Mouse (Mus musculus): ENCODE results near the gene Rinl.

The Rinl gene

DNA sequence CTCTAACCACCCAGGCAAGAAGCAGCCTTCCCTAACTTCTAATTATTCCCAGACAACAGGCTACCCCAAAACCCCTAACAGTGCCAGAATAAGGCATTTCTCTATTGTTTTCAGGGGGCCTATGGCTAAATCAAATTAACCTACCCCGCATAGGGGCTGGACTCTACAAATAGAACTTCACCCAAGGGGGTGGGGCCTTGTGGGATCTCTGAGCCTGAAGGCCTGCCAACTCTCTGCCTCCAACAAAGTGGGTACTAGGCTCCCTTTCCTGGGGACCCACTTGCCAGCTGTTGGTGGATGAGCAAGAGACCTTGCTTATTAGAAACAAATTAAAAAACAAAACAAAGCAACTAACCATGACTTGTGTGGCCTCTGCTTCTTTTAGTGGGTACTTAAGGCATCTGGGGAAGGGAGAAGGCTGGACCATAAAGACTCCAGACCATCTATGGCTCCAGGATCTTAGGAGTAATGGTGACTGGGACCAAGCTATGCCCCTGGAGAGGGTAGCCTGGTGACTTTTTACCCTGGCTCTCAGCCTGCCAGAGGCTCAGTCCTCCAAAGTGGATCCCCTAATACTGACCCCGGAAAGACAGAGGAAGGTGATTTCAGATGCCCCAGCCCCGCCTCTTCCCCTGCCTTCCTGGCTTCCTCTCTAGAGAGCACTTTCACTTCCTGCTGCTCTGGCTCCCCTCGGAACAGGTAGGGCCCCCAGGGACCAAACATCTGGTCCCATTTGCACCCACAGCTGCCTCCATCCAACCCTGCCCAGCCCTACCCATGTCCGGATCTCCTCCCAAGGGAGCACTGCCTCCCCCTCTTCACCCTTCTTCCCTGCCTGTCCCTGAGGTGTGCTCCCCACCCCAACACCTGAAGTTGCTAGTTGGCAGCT, at the start of gene Rinl:
Gene Rinl (plus strand): TSS at position 663 of the 889 bp plus-strand sequence.
- DNase-seq (ENCODE audit: low spot score in 2 of 2), result peak; percentile 67 to 75

DNA sequence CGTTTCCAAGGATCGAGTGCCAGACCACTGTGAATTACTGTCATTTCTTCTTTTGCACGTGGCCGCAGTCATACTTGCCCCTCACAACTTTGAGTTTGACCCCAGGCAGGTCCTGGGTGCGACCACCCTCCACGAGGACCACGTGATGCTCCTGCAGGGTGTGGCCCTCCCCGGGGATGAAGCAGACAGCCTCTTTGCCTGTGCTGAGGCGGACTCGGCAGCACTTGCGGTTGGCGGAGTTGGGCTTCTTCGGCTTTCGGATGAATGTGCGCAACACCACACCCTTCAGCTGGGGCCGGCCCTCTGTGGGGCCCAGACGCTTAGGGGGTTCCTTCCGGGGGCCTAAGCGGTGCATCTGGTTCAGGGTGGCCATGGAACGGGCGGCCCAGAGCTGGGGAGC, 48.9 kb upstream of the Rinl start:
- no peak for DNase-seq (ENCODE audit: low spot score in 2 of 2)

DNA sequence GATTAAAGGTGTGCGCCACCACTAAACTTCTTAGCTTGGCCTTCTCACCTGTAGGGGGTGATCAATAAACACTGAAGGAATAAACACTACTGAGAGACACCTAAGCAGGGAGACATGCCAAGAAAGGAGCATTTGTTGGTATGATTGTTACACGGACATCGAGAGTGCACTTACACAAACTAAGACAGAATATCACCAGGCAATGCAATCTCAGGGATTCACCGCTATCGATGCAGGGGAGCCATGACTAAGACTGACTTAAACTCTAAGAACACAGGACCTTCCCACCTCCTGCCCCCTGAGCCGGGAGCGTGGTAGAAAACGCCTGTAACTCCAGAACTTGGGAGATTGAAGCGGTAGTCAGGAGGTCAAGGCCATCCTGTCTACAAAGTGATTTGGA, 47.8 kb upstream of the Rinl start:
- DNase-seq (ENCODE audit: low spot score in 2 of 2), result no peak

DNA sequence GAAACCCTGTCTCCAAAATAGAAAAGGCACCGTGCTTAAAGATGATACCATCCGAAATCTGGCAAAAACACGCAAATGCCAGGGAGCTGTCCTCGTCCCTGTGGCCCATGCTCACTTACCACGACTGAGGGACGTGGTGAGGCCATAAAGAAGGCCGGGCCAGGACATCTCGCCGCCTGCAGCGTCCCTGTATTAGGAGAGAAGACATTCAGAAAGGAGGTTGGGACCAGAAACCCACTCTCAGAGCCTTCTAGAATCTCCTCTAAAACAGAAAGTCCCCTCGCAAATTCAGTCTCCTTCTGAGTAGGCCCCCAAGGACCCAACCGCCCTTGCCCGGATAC, 47.4 kb upstream of the Rinl start:
- no peak for DNase-seq (ENCODE audit: low spot score in 2 of 2)

DNA sequence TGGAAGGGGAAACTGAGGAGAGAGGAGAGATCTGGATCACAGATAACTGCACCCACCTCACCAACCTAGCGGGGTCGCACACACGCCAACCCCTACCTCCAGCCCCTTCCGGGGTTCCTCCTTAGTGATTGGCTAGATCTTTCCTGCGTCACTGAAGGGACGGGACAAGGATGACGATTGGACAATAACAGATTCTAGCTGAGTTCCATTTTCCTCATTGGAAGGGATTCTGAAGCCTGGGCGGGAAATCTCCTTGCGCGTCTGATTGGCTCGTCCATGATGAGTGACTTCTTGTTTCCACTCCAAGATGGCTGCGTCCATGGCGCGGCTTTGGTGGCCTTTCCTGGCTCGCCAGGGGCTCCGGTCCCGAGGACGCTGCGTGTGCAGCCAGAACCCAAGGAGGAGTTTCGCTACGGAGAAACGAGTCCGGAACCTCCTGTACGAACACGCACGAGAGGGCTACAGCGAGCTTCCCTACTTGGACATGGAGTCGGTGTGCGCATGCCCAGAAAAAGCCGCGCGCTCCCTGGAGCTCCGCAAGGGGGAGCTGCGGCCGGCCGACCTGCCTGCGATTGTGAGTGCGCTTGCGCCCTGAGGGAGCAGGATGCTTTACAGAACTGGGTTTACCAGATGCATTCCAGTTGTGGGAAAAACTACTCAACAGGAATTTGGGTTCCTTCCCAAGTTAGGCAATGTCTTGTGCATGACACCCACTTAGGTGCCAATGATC, 46.9 kb upstream of the Rinl start, which contains the start of the genes Mrps12 and Sars2:
Gene Mrps12 (minus strand): TSS at position 112 of the 730 bp plus-strand sequence.
Gene Sars2 (plus strand): TSS at position 284 of the 730 bp plus-strand sequence.
- DNase-seq (ENCODE audit: low spot score in 2 of 2), result peak; percentile 93 to 94

DNA sequence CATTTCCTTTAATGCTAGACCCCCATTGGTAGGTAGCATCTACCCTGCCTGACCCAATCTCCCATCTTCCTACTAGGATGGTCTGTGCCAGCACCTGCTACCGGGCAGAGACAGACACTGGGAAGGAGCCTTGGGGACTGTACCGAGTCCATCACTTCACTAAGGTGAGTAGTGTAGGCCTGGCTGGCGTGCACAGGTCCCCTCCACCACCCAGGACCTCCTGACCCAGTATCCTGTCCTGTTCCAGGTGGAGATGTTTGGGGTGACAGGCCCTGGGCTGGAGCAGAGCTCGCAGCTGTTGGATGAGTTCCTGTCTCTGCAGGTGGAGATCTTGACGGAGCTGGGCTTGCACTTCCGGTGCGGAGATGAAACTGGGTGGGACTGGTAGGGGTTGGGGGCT, 38.8 kb upstream of the Rinl start:
- no peak for DNase-seq (ENCODE audit: low spot score in 2 of 2)

DNA sequence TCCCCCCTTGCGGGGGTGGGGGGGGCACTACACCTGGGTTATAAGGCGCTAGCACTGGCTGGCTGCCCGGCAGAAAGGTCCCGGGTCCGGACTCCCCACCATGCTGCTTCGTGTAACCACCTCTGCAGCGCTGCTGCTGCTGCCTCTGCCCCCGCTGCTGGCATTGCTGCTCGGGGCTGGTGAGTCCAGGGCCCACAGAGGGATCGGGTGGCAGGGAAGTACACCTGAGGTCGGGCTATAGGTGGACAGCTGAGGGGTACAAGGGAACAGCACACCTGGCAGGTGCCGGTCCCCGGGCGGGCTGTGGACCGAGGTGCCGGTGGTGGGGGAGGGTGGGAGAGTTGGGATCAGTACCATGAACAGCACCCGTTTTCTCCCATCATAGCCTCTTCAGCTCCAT, 32.7 kb upstream of the Rinl start, which contains the start of gene Ccer2:
Gene Ccer2 (plus strand): TSS at position 96 of the 400 bp plus-strand sequence.
- DNase-seq (ENCODE audit: low spot score in 2 of 2), result no peak

DNA sequence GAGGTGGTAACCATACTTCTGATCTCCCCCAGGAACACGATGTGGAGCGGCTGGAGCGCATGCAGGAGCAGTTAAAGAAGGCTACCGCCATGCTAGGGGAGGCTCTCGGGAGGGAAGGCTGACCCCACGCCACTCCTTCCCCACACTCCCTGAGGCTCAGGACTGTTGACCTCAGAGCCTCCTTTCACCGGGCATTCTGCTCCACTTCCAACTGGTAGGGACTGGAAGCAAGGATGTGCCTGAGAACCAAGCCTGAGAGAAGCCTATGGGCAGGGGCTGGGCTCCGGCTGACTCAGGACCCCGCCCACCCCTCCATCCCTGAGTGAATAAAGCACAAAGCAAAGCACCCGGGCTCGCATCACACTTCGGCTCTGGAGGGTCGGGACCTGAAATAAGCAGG, 30.1 kb upstream of the Rinl start:
- DNase-seq (ENCODE audit: low spot score in 2 of 2), result no peak

DNA sequence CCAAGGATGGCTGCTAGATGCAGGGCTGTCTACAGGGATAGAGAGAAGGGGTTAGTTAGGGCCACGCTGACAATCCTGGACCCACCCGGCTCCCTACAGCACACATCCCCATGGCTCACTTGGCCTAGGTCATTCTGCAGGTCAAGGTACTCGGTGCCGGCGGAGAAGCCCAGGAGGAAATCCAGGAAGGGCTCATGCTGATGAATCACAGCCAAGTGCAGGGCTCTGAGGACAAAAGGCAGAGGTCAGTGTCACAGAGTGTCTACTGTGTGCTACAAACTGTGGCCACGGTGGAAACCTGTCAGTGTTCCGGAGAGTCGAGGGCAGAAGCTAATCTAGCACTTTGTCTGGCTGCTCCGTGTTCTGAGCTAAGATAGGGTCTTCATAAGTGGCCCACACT, 26.9 kb upstream of the Rinl start:
- DNase-seq (ENCODE audit: low spot score in 2 of 2), result no peak

DNA sequence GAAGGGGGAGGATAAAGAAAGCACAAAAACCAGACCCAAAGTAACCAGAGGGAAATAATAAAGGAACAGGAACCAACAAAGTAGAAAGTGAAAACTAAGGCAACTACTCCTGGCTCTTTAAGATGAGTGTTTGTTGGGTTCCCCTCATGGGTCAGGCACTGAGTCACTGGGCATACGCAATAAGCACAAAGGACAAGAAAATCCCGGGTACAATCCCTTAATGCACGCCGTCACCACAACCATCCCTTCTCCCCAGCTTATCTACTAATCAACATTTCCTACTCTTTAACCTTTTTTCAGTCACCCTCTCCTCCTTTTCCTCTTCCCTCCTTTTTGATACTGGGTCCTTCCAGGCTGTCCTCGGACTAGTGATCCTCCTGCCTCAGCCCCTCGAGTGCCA, 23.6 kb upstream of the Rinl start:
- no peak for DNase-seq (ENCODE audit: low spot score in 2 of 2)

DNA sequence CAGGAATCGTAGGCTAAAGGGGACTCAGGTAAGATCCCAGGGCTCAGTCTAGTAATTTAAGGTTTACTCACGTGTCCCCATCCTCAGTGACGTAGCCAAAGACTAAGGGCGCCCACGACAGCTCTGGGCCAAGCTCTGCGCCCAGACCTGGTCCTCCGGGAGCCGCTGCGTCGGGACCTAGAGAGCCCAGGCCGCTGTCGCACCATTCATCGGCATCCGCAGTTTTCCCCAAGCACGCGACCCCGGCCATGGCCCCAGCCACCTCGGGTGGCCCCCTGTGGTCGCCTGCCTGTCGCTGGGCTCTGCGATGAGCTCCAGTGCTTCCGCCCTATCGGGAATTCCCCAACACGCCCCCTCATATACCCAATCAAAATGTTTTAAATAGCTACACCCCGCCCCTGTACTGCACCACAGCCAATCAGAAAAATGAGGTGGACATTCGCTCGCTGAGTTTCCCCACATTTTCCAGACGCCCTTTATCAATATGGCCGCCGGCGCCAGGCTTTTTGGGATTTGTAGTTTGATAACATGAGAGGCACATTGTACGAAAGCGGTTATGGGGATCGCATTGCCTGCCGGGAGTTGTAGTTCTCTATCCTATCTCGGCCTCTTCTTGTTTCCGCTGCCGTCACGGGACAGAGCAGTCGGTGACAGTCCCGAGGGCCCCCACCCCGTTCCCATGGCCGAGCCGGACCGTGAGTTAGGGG, 22.4 kb upstream of the Rinl start, which contains the start of gene Sirt2:
Gene Sirt2 (plus strand): TSS at position 563 of the 707 bp plus-strand sequence.
- peak; percentile 93 to 96 for DNase-seq (ENCODE audit: low spot score in 2 of 2)

DNA sequence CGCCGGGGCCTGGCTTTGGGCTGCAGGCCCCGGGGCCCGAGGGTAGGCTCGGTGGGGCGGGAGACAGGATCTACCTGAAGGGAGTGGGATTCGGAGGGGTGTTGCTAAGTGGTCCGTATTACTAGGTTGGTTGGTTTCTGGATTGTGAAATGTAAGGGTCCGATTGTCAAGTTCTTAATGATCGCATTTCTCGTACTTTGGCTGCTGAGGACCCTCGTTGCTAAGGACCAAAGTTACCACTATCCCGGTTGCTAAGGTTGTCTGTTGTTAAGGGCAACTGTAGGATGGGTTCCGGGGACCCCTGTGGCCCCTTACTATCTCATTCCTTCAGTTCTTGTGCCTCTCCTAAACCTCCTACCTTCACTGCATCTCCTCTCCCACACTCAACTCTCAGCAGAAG, 21.9 kb upstream of the Rinl start:
- no peak for DNase-seq (ENCODE audit: low spot score in 2 of 2)

DNA sequence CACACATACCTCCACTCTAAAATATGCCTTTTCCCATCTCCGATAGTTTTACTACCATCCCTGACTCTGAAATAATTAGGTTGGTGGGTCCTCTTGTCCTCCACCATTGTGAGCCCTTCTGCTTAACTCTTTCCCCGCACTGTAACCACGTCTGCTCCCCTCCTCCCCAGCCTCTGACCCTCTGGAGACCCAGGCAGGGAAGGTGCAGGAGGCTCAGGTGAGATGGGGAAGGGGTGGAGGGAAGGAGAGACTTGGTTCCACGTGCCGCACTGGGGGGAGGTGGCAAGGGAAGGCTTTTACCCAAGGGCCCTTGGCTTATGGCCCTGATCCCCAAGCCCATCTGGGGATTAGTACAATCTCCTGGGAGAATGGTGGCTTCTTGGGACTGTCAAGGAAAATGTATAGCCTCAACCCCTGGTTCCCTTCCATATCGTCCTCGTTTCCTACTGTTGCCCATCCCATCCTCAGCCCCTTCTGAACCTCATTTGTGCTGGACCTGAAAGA, 21.3 kb upstream of the Rinl start, which contains the start of gene Nfkbib:
Gene Nfkbib (minus strand): TSS at position 51 of the 504 bp plus-strand sequence.
- DNase-seq (ENCODE audit: low spot score in 2 of 2), result no peak

DNA sequence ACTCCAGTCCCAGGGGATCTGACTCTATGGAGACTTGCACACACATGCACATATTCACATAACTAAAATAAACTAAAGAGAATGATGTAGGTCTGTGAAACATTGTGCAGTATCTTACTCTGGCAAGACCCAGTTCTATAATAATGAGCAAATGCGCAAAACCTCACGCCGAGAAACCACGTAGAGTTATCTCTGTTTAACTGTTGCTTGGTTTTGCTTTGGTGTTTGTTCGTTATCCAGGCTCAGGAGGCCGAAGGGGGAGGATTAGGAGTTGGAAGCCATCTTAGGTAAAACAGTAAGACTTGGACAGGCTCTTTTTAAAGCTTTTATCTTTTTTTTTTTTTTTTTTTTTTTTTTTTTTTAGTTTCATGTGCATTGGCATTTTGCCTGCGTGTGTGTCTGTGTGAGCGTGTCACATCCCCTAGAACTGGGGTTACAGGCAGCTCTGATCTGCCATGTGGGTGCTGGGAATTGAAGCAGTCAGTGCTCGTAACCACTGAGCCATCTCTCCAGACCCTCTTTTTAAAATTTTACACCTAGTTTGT, 19.3 kb upstream of the Rinl start:
- DNase-seq (ENCODE audit: low spot score in 2 of 2), result no peak

DNA sequence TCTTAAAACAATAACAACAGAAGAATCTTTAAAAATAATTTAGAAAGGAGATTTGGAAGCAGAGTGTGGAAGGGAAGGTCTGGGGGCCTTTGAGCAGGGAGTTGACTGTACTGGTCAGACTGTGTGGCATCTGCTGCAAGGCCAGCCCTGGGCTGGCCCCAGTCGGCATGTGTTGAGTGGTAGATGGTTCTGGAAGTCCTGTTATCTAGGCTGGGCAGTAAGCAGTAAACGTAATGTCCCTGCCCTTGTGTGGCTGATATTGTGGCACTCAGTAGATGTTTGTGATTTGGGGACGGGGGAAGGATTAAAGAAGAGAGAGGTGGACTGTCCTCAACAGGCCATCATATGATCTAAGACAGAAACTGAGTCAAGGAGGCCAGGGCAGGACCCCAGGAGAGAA, 18.5 kb upstream of the Rinl start:
- DNase-seq (ENCODE audit: low spot score in 2 of 2), result no peak

DNA sequence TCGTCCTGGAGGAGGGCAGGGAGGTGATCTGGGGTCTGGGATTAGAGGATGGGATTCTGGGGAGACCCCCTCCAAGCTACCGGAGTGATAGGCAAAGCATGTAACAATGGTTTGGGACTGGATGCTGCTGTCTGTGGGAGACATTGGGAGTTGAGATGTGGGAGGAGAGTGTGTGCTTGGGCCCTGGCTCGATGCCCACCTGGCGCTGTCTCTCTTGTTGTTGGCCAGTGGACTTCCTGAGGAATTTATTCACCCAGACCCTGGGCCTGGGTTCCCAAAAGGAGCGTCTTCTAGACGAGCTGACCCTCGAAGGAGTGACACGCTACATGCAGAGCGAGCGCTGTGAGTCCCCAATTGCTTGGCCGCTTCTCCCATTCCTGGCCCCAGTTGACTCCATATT, 16.9 kb upstream of the Rinl start:
- no peak for DNase-seq (ENCODE audit: low spot score in 2 of 2)

DNA sequence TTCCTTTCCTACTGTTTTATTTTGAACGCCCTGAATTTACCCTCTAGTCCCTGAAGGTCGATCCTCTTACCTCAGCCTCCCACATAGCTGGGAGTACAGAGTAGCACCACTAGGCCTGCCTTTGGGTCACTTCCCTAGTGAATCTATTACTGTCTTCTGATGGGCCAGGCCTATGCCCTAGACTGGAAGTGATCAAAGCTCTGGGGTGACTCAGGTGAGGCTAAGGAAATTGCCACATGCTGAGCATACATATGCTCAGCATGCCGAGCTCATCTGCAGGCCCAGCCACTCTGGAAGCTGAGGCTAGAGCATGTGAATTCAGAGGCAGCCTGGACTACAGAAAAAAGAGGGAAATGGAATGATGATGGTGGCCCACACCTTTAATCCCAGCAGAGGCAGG, 15.6 kb upstream of the Rinl start:
- DNase-seq (ENCODE audit: low spot score in 2 of 2), result no peak

DNA sequence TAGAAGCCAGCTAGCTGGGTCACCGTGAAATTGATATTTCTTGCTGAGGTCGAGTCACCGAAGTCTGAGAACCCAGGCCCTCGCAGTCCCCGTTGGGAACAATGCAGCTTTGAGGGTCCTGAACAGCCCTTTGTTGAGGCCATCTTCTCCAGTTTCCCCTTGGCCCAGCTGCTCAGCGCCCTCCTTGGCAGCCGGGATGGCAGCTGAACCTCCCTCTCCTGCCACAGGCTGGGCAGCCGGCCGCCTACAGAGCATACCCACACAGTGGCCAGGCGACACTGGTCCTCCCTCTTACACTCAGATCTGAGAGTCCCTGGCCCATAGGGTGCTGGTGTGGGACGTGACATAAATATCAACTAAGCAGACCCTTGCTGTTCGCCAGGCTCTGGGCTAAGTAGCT, 14.6 kb upstream of the Rinl start:
- no peak for DNase-seq (ENCODE audit: low spot score in 2 of 2)

DNA sequence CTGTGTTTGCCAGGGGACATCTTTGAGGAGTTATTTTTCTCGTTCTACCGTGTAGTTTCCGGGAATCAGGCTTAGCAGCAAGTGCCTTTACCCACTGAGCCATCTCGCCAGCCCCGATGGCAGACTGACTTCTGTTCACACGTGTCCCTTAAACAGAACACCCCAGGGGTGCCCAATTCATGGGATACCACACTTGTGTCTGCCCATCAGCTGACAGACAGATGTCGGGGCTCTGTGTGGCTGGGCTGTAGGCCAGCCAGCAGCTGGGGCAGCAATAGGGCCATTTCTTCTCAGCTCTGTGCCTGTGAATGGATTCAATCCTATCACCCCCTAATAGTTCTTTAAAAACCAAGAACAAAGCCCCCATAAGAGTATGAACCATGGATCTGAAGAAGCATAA, 13.6 kb upstream of the Rinl start:
- no peak for DNase-seq (ENCODE audit: low spot score in 2 of 2)

DNA sequence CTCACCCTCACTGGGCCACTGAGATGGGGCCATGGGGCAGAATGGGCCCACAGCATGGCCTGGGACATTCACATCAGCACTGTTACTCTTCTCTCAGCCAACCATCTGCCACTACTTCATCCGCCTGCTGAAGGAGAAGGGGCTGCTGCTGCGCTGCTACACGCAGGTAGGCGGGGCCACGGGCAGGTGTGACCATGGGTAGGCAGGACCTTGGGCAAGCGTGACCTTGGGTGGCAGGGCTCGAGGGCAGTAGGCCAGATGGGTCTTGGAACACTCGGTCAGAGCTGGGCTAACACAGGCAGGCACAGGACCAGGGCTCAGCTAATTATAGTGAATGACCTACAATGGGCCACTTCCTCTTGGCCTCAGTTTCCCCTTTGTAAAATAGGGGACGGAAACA, 9.9 kb upstream of the Rinl start:
- no peak for DNase-seq (ENCODE audit: low spot score in 2 of 2)

DNA sequence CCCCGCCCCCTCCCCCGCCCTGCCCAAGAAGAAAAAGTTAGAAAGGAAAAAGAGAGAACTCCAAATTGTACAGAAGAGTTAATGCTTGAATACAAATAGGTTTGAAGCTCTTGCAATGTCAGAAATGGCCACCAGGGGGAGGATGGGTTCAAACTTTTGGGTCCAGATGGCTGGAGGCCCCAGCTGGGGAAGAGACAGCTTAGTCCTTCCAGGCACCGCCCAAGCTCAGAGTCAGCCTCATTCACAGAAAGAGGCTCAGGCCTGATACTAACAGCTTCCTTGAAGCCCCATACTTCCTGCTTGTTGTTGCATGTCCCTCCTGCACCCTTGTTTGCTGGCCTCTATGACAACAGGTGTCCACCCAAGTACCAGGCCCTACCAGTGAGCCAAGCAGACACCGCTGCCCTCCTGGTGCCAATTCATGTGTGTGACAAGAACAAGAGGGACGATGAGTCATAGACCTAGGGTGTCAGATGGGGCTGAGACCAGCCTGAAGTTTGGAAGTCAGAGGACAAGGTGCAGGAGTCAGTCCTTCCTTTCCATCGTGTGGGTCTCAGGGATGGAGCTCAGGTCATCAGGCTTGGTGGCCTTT, 8.6 kb upstream of the Rinl start:
- DNase-seq (ENCODE audit: low spot score in 2 of 2), result peak; percentile 91 to 96

Data from thymus, postnatal 10 days (tissue).